In genomic region chr12:28831066-28831733, GRCm38 (mm10) we compare ENCODE assay signal across 8 mouse cellular contexts.
DNase-seq lines count a peak whose midpoint lies in the region; ATAC-seq and TF ChIP-seq lines count a peak whose summit lies in the region.

No protein-coding gene starts in this region.

- TF ChIP-seq CTCF in heart, postnatal 0 days (IDR thresholded peaks at IDR 0.05; ENCODE audit: low read depth): peak; percentile 49
- peak; percentile 84 for TF ChIP-seq CTCF in layer of hippocampus, adult 2 months (conservative IDR thresholded peaks at IDR 0.05)

- H3K27me3 ChIP-seq in heart, postnatal 0 days (ENCODE audit: control insufficient read depth, insufficient read depth, low read length): no peaks in the 10 kb centered on the region

- H3K27ac ChIP-seq in heart, postnatal 0 days (ENCODE audit: low read depth): no peak overlapping the region
- no peak overlapping the region for H3K27ac ChIP-seq in layer of hippocampus, adult 2 months

- no peaks in the 10 kb centered on the region for H3K36me3 ChIP-seq in heart, postnatal 0 days (replicated peaks; ENCODE audit: control insufficient read depth, insufficient read depth, low read length)

- H3K4me3 ChIP-seq in heart, postnatal 0 days (ENCODE audit: low read depth, low read length): no peak overlapping the region
- no peak overlapping the region for H3K4me3 ChIP-seq in layer of hippocampus, adult 2 months

- H3K4me2 ChIP-seq in heart, postnatal 0 days (ENCODE audit: low read depth, low read length): no peak overlapping the region

- no peak; the same call in 1 of the 2 replicates for ATAC-seq in cerebellum, adult (ENCODE audit: insufficient number of reproducible peaks, low FRiP score, low TSS enrichment)
- ATAC-seq in heart, postnatal 0 days (ENCODE audit: insufficient read depth, low read depth): peak; percentile 71

- no peak overlapping the region for H3K9ac ChIP-seq in heart, postnatal 0 days (replicated peaks; ENCODE audit: low read depth, low read length)

- WGBS in heart, postnatal 0 days: 22% methylated on average over 7 of the region's 7 CpGs

- peak; percentile 41 for DNase-seq in cerebellum, adult 11 months
- peak; percentile 61 for DNase-seq in MN1 (ENCODE audit: low spot score)
- DNase-seq in cerebellum, postnatal 14 days: peak; percentile 59 to 64
- DNase-seq in heart, postnatal 0 days (ENCODE audit: low spot score): peak; percentile 66
- peak; percentile 57 to 62 for DNase-seq in layer of hippocampus, adult 2 months (ENCODE audit: low spot score in 2 of 2)
- DNase-seq in mesoderm, embryonic 11.5 days (ENCODE audit: low read depth, low spot score): peak; percentile 74
- DNase-seq in testis, postnatal 10 days (ENCODE audit: low spot score): peak; percentile 85

- TF ChIP-seq EP300 in heart, postnatal 0 days (IDR thresholded peaks at IDR 0.05; ENCODE audit: low read depth): no peak

- 0 out of 2 replicates have a peak, but pooled peaks cover 3% of the 10 kb centered on the region for H3K4me1 ChIP-seq in heart, postnatal 0 days (ENCODE audit: control insufficient read depth, insufficient read depth)

- no peaks in the 10 kb centered on the region for H3K9me3 ChIP-seq in heart, postnatal 0 days (replicated peaks; ENCODE audit: control insufficient read depth, low read length)
